Mouse (Mus musculus) monocyte, adult 5-6 weeks (primary cell): ENCODE measurements at regions not wholly inside any gene's neighbourhood (a gene's known extent, or its start where the extent isn't known, plus 50 kb on each side); places are given as distances from the start of the nearest gene placed in this dataset.
A peak's percentile ranks its signal among the peaks of the same experiment; 100 is the strongest.
"Not testable (repeated sequence)": the region's sequence is repeated elsewhere in the genome, so short reads cannot be mapped to it uniquely, and the experiment has no call there.

Experiments used
- ATAC-seq: fragments of 153-309, 156-312 bp; replicated peaks from 2 replicates; pipeline ENCODE4 v1.8.0; 2017; ENCODE audit warnings: mild to moderate bottlenecking; ENCODE audit not compliant: low TSS enrichment, insufficient number of reproducible peaks, severe bottlenecking, poor library complexity, low FRiP score

GRCm38 (mm10) chr13:6862186-6862585, 213.6 kb upstream of the Pfkp start:
- no peak for ATAC-seq

DNA sequence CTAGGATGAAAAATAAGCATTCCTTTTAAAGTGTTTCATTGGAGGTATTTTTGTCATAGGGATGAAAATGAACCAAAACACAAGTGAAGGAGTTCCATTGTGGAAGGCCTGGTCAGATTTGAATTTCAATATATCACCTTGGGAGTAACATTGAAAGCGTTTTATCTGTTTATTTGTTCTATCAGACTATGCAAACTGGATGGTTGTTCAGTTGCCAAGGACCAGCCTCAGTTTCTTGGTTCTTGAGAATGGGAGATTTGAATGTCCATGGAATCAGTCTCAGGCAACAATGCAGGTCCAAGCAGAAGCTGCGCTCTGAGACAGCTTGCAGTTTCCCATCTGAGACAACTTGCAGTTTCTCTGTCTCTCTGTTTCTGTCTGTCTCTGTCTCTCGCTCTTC, 211.0 kb upstream of the Pfkp start:
- no peak for ATAC-seq

DNA sequence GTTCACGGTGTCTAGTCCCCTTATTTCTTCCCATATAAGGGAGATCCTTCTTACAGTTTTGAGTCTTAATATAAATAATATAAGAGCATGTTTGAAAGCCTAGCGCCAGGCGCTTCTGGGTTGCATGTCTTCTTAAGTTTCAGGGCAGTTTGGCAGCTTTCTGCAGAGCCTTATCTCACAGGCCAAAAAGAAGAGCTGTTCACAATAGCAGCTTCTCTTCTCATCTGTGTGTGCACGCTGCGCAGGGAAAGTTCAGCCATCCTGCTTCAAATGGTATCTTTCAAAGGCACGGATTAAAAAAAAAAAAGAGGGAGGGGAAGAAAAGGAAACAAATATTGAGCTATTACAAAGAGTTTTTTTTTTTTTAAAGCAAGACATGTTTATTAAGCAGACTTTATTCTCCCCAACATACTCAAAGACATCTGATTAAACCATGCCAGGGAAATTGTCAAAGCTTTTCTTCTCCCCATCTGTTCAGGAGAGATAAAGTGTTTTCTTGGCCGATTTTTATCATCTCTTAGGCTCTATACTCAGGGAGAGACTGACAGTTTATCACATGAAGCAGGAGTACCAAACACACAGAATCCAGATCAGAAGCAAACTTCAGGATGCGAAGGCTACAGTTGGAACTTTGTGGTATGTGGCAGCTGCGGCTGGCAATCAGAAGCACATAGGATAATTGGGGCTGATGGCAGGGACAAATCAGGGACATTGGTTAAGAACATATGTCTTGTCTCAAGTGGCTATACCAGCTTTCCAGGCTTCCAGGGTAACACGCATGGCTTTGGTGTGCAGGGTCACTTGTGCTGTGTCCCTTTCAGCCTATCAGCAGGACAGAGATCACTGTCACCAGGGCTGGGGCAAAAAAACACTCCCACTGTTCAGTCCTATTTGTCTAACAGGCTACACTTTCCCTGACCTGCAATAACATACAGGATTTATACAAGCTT, 206.9 kb upstream of the Pfkp start:
- ATAC-seq: no peak

GRCm38 (mm10) chr13:6837446-6837845, 188.9 kb upstream of the Pfkp start:
- ATAC-seq: no peak

GRCm38 (mm10) chr13:6837075-6837422, 188.5 kb upstream of the Pfkp start:
- ATAC-seq: no peak

- ATAC-seq: peak; percentile 77; the same call in 1 of the 2 replicates
Measured at GRCm38 (mm10) chr13:6836351-6837074, 187.9 kb upstream of the Pfkp start.

- no peak for ATAC-seq
Measured at GRCm38 (mm10) chr13:6829882-6830281, 181.3 kb upstream of the Pfkp start.

GRCm38 (mm10) chr13:6829346-6829745, 180.8 kb upstream of the Pfkp start:
- ATAC-seq: no peak

- not testable (repeated sequence) for ATAC-seq
Measured at GRCm38 (mm10) chr13:6828601-6829330, 180.2 kb upstream of the Pfkp start.

GRCm38 (mm10) chr13:6802243-6803157, 153.9 kb upstream of the Pfkp start:
- ATAC-seq: no peak

DNA sequence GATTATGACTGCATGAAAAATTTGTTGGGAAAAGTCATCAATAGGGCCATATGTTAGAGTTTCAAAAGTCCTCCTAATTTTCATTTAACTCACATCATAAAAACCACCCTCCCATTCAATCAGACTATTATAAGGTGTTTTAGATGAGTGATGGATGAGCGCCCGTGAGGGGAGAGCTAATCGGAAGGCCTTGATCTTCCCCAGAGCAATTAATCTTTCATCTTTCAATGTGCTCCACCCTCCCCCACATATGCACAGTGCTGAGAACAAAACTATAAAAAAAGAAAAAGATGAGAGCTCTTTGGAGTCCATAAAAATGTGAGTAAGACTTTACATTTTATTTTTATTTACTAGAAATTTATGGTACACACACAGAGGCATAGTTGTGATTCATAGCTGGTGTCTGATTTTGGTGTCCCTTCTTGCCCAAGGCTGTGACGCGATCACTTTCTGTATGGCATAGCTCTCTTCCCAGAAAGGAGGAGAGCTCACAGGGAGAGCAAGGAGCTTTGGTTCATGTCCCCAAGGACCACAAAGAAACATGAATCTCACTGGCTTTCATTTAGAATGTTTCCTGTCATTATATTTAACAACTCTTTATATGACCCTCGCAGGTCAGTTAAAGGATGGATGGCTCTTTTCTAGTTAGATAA, 119.5 kb upstream of the Pfkp start:
- no peak for ATAC-seq

DNA sequence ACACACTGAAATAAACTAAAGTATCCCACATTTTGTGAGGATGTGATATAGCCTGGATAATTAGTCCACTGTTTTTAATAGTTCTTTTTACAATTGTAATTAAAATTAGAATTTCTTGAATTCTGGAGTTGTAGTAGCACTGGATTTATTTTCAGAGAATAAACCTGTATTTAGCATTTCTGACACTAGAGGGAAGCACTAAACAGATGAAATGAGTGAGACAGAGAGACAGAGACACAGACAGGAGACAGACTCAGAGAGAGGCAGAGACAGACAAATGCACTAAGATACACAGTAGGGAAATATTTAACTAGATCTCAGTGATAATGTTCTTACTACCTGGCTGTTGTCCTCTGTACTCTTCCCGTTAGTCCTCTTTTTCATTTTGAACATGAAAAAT, 108.6 kb upstream of the Pfkp start:
- no peak for ATAC-seq

DNA sequence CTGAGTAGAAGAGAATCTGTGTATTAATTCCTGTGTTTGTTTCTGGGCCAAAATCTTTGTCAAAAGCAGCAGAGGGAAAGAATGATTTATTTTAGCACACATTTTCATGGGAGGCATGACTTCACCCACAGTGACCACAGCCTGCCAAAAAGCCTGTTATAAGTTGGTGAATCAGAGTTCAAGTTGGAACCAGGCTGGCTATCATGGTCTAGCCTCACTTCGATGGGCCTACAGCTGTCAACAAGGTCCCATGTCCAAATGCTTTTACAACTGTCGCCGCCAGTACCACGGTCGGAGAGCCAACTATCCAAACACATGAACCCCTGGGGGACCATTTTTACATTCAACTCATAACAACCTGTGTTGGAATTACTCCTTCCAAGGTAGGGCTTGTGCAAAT, 103.0 kb upstream of the Pfkp start:
- ATAC-seq: no peak

DNA sequence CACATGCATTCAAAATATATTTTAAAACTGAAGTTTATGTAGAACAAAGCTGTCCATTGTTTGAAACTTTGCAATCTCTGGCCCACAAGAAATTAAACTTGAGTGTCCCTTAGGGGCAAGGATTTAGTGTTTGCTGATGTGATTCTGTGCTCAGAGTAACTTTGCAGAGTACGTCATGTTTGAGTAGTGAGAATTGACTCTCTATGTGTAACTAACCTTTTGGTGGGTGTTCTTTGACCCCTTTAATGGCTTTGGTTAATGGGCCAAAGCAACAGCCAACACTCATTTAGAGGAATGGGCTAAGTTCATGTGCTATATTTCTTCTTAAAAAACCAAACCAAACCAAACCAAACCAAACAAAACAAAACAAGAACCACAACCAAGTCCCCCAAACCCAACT, 102.6 kb upstream of the Pfkp start:
- no peak for ATAC-seq

- ATAC-seq: no peak
Measured at GRCm38 (mm10) chr13:6741916-6742315, 93.3 kb upstream of the Pfkp start.

DNA sequence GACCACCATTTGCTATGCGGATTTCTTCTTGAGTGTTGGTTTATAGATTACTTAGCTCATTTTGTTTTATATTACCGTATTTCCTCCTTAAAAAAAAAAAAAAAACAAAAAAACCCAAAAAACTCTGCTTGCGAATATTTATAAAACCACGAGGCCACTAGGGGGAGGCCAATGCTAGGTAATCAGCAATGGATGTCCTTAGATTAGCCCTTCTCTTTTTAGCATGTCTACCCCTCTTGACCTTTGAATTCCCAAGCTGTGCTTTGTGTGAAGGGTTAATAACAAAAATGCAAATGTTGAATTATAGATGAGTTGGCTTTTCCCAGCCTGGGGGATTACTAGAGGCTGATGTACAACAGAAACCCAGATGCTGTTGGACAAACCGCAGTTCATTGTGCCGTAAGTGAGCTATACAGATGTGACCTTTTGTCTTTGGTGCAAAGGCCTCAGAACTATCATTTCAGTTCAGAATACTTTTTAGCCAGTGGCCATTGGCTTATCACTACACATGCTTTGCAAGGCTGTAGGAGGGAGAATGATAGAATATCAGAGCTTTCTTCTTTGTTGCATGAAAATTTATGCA, 88.5 kb upstream of the Pfkp start:
- ATAC-seq: no peak
